Mouse (Mus musculus) liver, embryonic 14.5 days (tissue): Measurements from ENCODE around the gene Mapre3. TPM values are rescaled to one million over a fixed set of nuclear protein-coding genes. Genes with fewer than 3 reads are reported as not detected.
A peak's percentile ranks its signal among the peaks of the same experiment; 100 is the strongest.

Experiments used
- ATAC-seq: fragments of 200-750 bp; cut with Nextera tagmentation; 2 replicates; pipeline ENCODE4 v1.8.0; 2017; ENCODE audit warnings: moderate number of reproducible peaks, mild to moderate bottlenecking, moderate library complexity; ENCODE audit not compliant: insufficient read depth
- DNase-seq, 3 experiments: peaks; one replicate each; pipeline ENCODE4 v3.0.0-alpha.2; 2012 to 2013; ENCODE audit warnings: low read depth in 3 of 3, low spot score in 3 of 3
- H3K27ac ChIP-seq: fragments of 300-500 bp; sonication (generic); 2 replicates; pipeline ENCODE4 v1.5.1; 2014; ENCODE audit warnings: moderate library complexity, mild to moderate bottlenecking, control low read depth, inconsistent platforms
- H3K27me3 ChIP-seq: fragments of 300-500 bp; sonication (generic); 2 replicates; pipeline ENCODE4 v1.6.1; 2014; ENCODE audit warnings: mild to moderate bottlenecking, low read length, moderate library complexity; ENCODE audit not compliant: control insufficient read depth, insufficient read depth
- H3K36me3 ChIP-seq: fragments of 300-500 bp; sonication (generic); replicated peaks from 2 replicates; pipeline ENCODE4 v1.6.1; 2014; ENCODE audit warnings: low read depth; ENCODE audit not compliant: control insufficient read depth, insufficient read depth
- H3K4me1 ChIP-seq, 2 experiments: fragments of 200-500 bp in 1 of 2; fragments of 300-500 bp in 1 of 2; sonication (generic) in 1 of 2; replicated peaks; 2 replicates each; pipeline ENCODE4 v1.6.1; 2012 to 2014; ENCODE audit warnings: antibody characterized with exemption in 1 of 2, inconsistent platforms in 1 of 2, low read length in 1 of 2; ENCODE audit not compliant: control insufficient read depth in 2 of 2, insufficient read depth in 2 of 2
- H3K4me2 ChIP-seq: fragments of 300-500 bp; sonication (generic); 2 replicates; pipeline ENCODE4 v1.6.1; 2014; ENCODE audit warnings: low read depth, mild to moderate bottlenecking, control low read depth, moderate library complexity
- H3K4me3 ChIP-seq, 2 experiments: fragments of 200-500 bp in 1 of 2; fragments of 300-500 bp in 1 of 2; sonication (generic) in 1 of 2; 2 replicates each; pipeline ENCODE4 v1.5.1; 2012 to 2014; ENCODE audit warnings: low read depth in 2 of 2, low read length in 2 of 2, mild to moderate bottlenecking in 2 of 2, control low read depth in 1 of 2, inconsistent platforms in 1 of 2, moderate library complexity in 1 of 2; ENCODE audit not compliant: insufficient read depth in 1 of 2
- H3K9ac ChIP-seq: fragments of 300-500 bp; sonication (generic); replicated peaks from 2 replicates; pipeline ENCODE4 v1.6.1; 2014; ENCODE audit warnings: mild to moderate bottlenecking, control low read depth, moderate library complexity
- H3K9me3 ChIP-seq: fragments of 300-500 bp; sonication (generic); 2 replicates; pipeline ENCODE4 v1.6.1; 2016; ENCODE audit warnings: low read length, mixed read lengths; ENCODE audit not compliant: control insufficient read depth
- CTCF ChIP-seq: IDR thresholded peaks from 2 replicates; pipeline ENCODE4 v1.5.1; 2016; ENCODE audit warnings: antibody characterized with exemption, low read depth, control low read depth
- EP300 ChIP-seq: IDR thresholded peaks from 2 replicates; pipeline ENCODE4 v1.6.1; 2016; ENCODE audit warnings: antibody characterized with exemption, low read depth
- WGBS: fragments of 180-500 bp; shearing (Covaris S2); extraction: QIAGEN DNeasy Blood & Tissue Kit; methylation state at CpG from one replicate; pipeline ENCODE4 v1.1.7; 2014; ENCODE audit not compliant: insufficient replicate concordance; 5-methylcytosine and 5-hydroxymethylcytosine counted together
- polyA plus RNA-seq, 2 experiments: library from polyadenylated mRNA; depleted of rRNA in 1 of 2; stranded (reverse) in 1 of 2; unstranded in 1 of 2; fragments of >200 nt; fragmentation: Nextera tagmentation in 1 of 2; extraction: Ambion mirVana in 1 of 2; gene quantifications; 2 replicates each; pipeline versions ENCODE4 v1.2.1 to v1.2.3; 2012 to 2014

The Mapre3 gene
- polyA plus RNA-seq, 2 experiments, result 1.2 to 2.4 TPM

GRCm38 (mm10) chr5:30867712-30868111 lies 53.3 kb downstream of the Mapre3 start, which contains the start of gene Tmem214:
Gene Tmem214, plus strand, starts transcription at chr5:30868012.
- ATAC-seq, result no peak
- DNase-seq, result no peak
- no peak within 1 kb of the TSS for H3K4me2 ChIP-seq

GRCm38 (mm10) chr5:30868981-30869380 lies 54.5 kb downstream of the Mapre3 start:
- Histone ChIP-seq H3K9ac (peak overlapping the region; percentile 94), H3K27me3 (no peaks in the 10 kb centered on the region), H3K4me2 (peak overlapping the region; percentile 80), H3K27ac (no peak overlapping the region), H3K36me3 (peaks cover 30% of the 10 kb centered on the region), H3K4me3 (peak overlapping the region; percentile 26 to 94), H3K4me1 (peaks cover 7% of the 10 kb centered on the region in 2 experiments), H3K9me3 (no peaks in the 10 kb centered on the region)
- 26% methylated on average over 9 of the region's 9 CpGs for WGBS
- no peak for DNase-seq
- no peak for ATAC-seq
- TF ChIP-seq CTCF (no peak), EP300 (no peak)

More at GRCm38 (mm10) chr5:30867712-30868111, 53.3 kb downstream of the Mapre3 start, which contains the start of gene Tmem214:
- 71% methylated on average over 3 of the region's 3 CpGs for WGBS
- no peaks in the 10 kb centered on the region for H3K27me3 ChIP-seq
- no peak within 1 kb of the TSS for H3K9ac ChIP-seq
- no peaks in the 10 kb centered on the region for H3K9me3 ChIP-seq
- no peak within 1 kb of the TSS for H3K4me3 ChIP-seq
- TF ChIP-seq EP300 (no peak), CTCF (no peak)
- no peak within 1 kb of the TSS for H3K27ac ChIP-seq
- peaks cover 7% of the 10 kb centered on the region in 2 experiments for H3K4me1 ChIP-seq
- H3K36me3 ChIP-seq, result peaks cover 18% of the 10 kb centered on the region

- H3K4me2 ChIP-seq, result peak overlapping the region; percentile 80
- H3K27me3 ChIP-seq, result no peaks in the 10 kb centered on the region
- peak; percentile 94 for ATAC-seq
- DNase-seq, result peak; percentile 73 to 74 (median 73)
- TF ChIP-seq EP300, result no peak
- no peak for TF ChIP-seq CTCF
- peak overlapping the region; percentile 28; the same call in 1 of the 2 replicates for H3K27ac ChIP-seq
- peaks cover 7% of the 10 kb centered on the region in 2 experiments for H3K4me1 ChIP-seq
- peak overlapping the region; percentile 94 for H3K9ac ChIP-seq
- H3K9me3 ChIP-seq, result no peaks in the 10 kb centered on the region
- WGBS, result under 1% methylated on average over 63 of the region's 63 CpGs
- H3K4me3 ChIP-seq, result peak overlapping the region; percentile 94 to 95
- peaks cover 36% of the 10 kb centered on the region for H3K36me3 ChIP-seq
Observed at GRCm38 (mm10) chr5:30869405-30870130, 55.1 kb downstream of the Mapre3 start.

- DNase-seq, result no peak
- H3K4me2 ChIP-seq, result peak overlapping the region; percentile 80
- no peaks in the 10 kb centered on the region for H3K27me3 ChIP-seq
- H3K4me3 ChIP-seq, result peak overlapping the region; percentile 94 to 95
- ATAC-seq, result no peak
- H3K4me1 ChIP-seq, result peaks cover 7% of the 10 kb centered on the region in 2 experiments
- 5% methylated on average over 2 of the region's 2 CpGs for WGBS
- no peaks in the 10 kb centered on the region for H3K9me3 ChIP-seq
- peak overlapping the region; percentile 94 for H3K9ac ChIP-seq
- peaks cover 41% of the 10 kb centered on the region for H3K36me3 ChIP-seq
- H3K27ac ChIP-seq, result no peak overlapping the region
- no peak for TF ChIP-seq CTCF
- no peak for TF ChIP-seq EP300
Observed at GRCm38 (mm10) chr5:30870131-30870406, 55.6 kb downstream of the Mapre3 start.

GRCm38 (mm10) chr5:30872574-30872973 lies 58.1 kb downstream of the Mapre3 start:
- 90% methylated on average over 9 of the region's 9 CpGs for WGBS
- Histone ChIP-seq H3K27me3 (no peaks in the 10 kb centered on the region), H3K27ac (no peak overlapping the region), H3K4me3 (no peak overlapping the region), H3K9ac (no peak overlapping the region), H3K4me2 (no peak overlapping the region), H3K36me3 (peaks cover 58% of the 10 kb centered on the region), H3K4me1 (peaks cover 7% of the 10 kb centered on the region in 2 experiments), H3K9me3 (no peaks in the 10 kb centered on the region)
- no peak for ATAC-seq
- TF ChIP-seq CTCF (no peak), EP300 (no peak)
- no peak for DNase-seq
